Mouse (Mus musculus) Muller cell, postnatal 12 days (primary cell): Measurements from ENCODE around the gene Tlx2.
A peak's percentile ranks its signal among the peaks of the same experiment; 100 is the strongest.

Experiments
- DNase-seq: peaks from one replicate; pipeline ENCODE4 v3.0.0-alpha.2; 2015; ENCODE audit errors: inconsistent ontology term

Tlx2 gene

GRCm38 (mm10) chr6:83023786-83024185, 46.3 kb downstream of the Tlx2 start:
- peak; percentile 58 for DNase-seq

GRCm38 (mm10) chr6:83023008-83023407, 47.1 kb downstream of the Tlx2 start:
- DNase-seq: no peak

GRCm38 (mm10) chr6:83020836-83021593, 49.1 kb downstream of the Tlx2 start:
- no peak for DNase-seq

GRCm38 (mm10) chr6:83020121-83020520, 50.0 kb downstream of the Tlx2 start:
- DNase-seq: no peak

- DNase-seq: no peak
Observed at GRCm38 (mm10) chr6:83019044-83019443, 51.0 kb downstream of the Tlx2 start.
